Comparison of ENCODE assay signal across 8 mouse cellular contexts in genomic region chr13:105153955-105154354, GRCm38 (mm10).
DNase-seq lines count a peak whose midpoint lies in the region; ATAC-seq lines count a peak whose summit lies in the region.

No protein-coding gene starts in this region.

- DNase-seq in adrenal gland, postnatal 10 days, result peak; percentile 30
- no peak for DNase-seq in adrenal gland, adult 18-20 months (ENCODE audit: low spot score in 2 of 2)
- DNase-seq in left cerebral cortex, adult 18-20 months (ENCODE audit: low spot score in 2 of 2), result peak; percentile 9 to 29
- DNase-seq in left cerebral cortex, adult 11 months (ENCODE audit: low spot score), result no peak
- DNase-seq in ZHBTc4 (ENCODE audit: low read depth, low spot score), result peak; percentile 58
- DNase-seq in thymus, postnatal 10 days (ENCODE audit: low spot score in 2 of 2), result peak; percentile 4 to 58
- no peak for DNase-seq in ovary, adult 18-20 months (ENCODE audit: low spot score)

- peak; percentile 49 to 66; a peak in 2 of 4 replicates for ATAC-seq in hematopoietic stem cell, adult 5-6 weeks (replicated peaks in 1 of 2; ENCODE audit: insufficient read depth in 1 of 2, low FRiP score in 2 of 2, low TSS enrichment in 1 of 2, low read depth in 1 of 2, poor library complexity in 2 of 2, severe bottlenecking in 2 of 2)

Comparison
In these comparisons a context has a peak if more than half of its experiments do, and no peak if none do; other contexts are left out.
1. DNase-seq: peak in adrenal gland, postnatal 10 days (single experiment), left cerebral cortex, adult 18-20 months (2 of 2), ZHBTc4 (single experiment) and thymus, postnatal 10 days (2 of 2); none in adrenal gland, adult 18-20 months (0 of 2), left cerebral cortex, adult 11 months (single experiment) and ovary, adult 18-20 months (single experiment).